Mouse (Mus musculus) cerebellum, postnatal 10 days (tissue): ENCODE measurements at regions not wholly inside any gene's neighbourhood (a gene's known extent, or its start where the extent isn't known, plus 50 kb on each side); places are given as distances from the start of the nearest gene placed in this dataset.
"Not testable (repeated sequence)": the region's sequence is repeated elsewhere in the genome, so short reads cannot be mapped to it uniquely, and the experiment has no call there.

ENCODE experiments used
- DNase-seq, 2 experiments: peaks; one replicate each; pipeline ENCODE4 v3.0.0; 2021; ENCODE audit warnings: mixed read lengths in 2 of 2

GRCm38 (mm10) chr10:103910098-103910497 is 232.7 kb upstream of the Gm21293 start:
- no peak for DNase-seq

- no peak for DNase-seq
Observed at GRCm38 (mm10) chr10:103958183-103958582, 184.6 kb upstream of the Gm21293 start.

GRCm38 (mm10) chr10:103976059-103976458 is 166.7 kb upstream of the Gm21293 start:
- no peak for DNase-seq

- DNase-seq: no peak
Observed at GRCm38 (mm10) chr10:103984287-103984956, 158.4 kb upstream of the Gm21293 start.

- DNase-seq: peak; percentile 1 to 2
Observed at GRCm38 (mm10) chr10:104019540-104019939, 123.2 kb upstream of the Gm21293 start.

GRCm38 (mm10) chr10:104021593-104021992 is 121.2 kb upstream of the Gm21293 start:
- no peak for DNase-seq

GRCm38 (mm10) chr10:104028162-104028561 is 114.6 kb upstream of the Gm21293 start:
- DNase-seq: no peak

GRCm38 (mm10) chr10:104032771-104033170 is 110.0 kb upstream of the Gm21293 start:
- no peak for DNase-seq

GRCm38 (mm10) chr10:104041729-104042386 is 100.9 kb upstream of the Gm21293 start:
- not testable (repeated sequence) for DNase-seq

- no peak for DNase-seq
Observed at GRCm38 (mm10) chr10:104042387-104042775, 100.4 kb upstream of the Gm21293 start.

GRCm38 (mm10) chr10:104043569-104043968 is 99.2 kb upstream of the Gm21293 start:
- DNase-seq: no peak
